Mouse (Mus musculus) embryo, embryonic 10.5 days (tissue): ENCODE measurements around the gene 9230104L09Rik.

Experiments used
- DNase-seq: peaks from one replicate; pipeline ENCODE4 v3.0.0-alpha.2; 2015; ENCODE audit warnings: low spot score

Gene 9230104L09Rik

DNA sequence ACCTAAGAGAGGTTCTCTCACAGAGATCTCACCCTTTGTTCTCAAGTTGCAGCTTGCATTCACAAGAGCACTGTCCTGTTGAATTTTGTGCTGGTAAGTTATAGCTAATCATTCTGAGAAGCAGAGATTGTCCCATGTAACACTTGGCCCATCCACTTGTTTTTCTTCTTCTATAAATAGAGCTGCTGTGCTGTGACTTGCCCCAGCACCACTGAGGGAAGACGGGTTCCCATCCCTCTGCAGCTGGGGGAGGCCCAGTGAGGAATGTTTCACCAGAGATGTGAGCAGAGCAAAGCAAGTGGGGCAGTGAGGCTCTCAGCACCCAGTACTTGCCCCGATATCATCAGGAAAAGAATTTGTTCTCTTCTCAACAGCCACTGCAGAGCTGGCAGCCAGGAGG is at the start of gene 9230104L09Rik:
Gene 9230104L09Rik (minus strand): TSS at position 73 of the 400 bp plus-strand sequence.
- no peak for DNase-seq

DNA sequence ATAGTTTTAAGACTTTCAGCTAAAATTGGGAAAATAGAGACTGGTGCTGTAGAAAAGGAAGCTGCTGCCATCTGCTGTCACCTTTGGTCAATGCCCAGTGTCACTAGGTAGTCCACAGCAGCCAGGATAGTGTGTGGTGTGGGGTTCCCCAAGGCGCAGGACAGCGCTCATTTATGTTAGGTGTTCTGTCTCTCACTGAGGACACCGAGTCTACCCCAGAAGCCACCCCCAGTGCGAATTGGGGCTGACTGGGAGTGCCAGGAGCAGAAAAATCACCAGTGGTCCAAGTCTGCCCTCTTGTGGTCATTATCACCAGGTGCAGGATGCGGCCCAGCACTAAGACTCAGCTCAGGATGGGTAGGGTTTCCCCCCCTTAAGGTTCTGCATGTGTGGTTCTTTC is 37.4 kb upstream of the 9230104L09Rik start:
- DNase-seq, result peak; percentile 73

DNA sequence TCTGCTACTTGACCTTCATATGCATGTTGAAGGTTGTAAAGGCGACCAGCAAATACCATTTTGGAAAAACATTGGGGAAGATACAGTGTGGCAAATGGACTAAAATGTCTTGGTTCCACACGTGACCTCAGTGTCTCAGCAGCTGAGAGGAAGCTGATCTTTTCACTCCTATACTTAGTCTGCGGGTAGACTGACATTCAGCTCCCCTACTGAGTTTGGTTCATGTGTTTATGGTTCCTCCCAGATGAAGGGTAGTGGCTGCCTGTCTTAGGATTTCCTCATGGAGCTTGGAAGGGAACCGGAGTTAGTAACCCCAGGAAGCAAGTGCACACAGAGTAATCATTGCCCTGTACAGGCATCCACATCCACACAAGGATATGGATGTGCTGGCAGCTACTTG is 35.5 kb upstream of the 9230104L09Rik start:
- DNase-seq, result no peak

DNA sequence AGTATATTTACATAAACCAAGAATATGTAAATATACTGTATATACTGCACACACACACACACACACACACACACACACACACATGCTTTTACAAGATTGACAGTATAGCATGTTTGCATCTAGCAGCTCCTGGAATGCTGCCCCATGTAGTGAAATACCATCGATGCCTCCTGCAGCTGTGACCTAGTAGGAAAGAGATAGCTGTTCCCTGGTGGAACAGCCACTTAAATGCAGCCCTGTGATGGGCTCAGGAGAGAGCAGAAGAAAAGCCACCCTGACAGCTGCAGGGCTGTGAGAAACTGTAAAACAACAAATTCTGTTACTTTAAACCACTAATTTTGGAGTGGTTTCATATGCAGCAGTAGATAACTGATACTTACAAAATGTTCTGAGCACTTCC is 31.4 kb upstream of the 9230104L09Rik start:
- DNase-seq, result no peak

DNA sequence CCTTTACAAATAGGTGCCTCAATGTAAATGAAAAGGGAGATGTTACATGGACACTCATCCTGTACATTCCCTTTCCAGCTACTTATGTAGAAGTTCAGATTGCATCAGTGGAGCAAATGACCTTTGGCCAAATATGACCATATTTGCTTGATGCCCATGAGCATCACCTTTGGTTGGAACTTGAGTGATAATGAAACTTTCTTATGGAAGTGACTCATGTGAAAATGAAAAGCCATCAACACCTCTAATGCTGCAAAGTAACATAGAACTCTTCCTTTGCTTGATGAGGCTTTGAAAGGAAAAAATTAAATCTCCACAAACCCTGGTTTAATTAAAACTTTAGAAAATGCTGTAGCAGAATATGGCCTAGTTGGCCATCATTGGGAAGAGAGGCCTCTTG is 28.3 kb upstream of the 9230104L09Rik start:
- no peak for DNase-seq

DNA sequence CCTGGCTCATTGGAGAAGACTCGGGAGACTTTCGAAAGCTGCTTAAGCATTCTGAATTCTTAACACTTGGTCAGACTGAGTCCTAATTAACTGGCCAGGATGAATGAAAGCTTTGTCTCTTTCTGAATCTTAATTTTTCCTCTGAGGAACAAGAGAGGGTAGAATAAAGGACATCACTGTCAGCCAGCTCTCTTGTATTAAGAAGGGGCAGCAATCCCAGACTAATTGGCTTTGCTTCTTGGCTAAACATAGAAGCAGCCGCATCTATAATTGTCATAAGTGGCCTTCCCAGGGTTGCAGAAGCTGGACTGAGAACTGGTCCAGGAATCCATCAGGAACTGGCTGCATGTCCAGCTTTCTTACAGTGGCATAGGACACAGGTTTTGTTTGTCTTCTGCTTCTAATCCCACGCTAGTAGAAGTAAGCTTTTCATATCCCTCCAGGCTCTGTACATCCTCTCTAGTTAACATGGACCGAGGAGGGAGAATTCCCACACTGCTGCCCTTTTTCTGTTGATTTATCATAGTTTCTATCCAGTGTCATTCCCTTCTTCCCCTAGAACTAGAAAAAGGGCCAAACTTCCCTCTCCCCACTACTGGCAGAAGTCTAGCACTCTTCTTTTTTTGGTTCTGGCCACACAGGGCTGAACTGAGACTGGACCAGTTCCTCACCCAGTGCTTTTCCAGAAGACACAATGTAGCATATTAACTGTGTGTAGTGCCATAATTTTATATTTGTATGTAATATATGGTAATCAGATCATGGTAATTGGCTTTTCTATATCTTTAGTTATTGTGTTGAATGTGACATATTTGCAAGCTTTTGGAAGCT is 25.4 kb upstream of the 9230104L09Rik start:
- peak; percentile 50 for DNase-seq

DNA sequence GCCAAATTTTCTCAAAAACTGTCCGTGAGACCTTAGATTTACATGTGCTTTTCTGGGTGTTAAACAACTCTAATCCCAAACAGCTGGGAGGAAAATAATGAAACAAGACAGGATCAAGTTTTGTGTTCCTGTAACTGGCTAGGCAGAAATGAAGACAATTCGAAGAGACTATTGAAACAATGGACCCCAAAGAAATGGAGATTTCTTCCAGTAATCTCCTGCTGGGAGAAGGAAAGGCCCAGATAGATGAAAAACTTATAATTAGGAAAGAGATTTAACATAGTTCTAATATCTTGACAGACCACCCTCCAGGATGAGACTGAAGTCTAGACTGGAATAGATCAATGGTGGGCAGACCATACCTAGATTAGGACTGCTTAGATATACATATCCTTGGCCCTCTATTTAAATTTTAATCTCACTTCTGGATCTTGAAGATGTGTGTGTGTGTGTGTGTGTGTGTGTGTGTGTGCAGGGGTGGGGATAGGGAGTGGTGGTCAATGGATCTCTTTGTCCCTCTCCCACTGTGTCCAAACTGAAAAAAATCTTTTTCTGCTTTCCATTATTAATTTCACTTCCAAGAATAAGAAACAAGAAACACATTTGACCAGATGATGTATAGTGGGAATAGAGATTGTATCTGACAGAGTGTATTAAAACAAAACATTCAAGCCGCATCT is 24.6 kb upstream of the 9230104L09Rik start:
- DNase-seq, result no peak

DNA sequence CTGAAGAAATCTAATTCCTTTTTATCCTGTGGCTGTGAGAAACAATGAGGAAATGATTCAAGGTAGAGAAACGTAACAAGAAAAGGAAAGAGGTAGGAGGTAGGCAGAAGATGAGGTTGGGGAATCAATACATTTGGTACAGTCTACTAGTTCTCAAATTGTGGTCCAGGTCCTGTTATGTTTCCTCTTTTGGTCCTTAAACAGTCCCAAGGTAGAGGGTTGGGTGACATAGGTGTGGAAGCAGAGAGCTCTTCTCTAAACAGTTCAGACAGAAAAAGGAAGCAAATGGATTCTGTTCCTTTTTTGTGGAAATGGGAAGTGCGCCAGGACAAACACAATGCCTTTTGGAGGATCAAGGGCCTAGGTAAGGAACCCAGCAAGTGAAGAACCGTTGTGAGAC is 24.0 kb upstream of the 9230104L09Rik start:
- DNase-seq, result no peak

DNA sequence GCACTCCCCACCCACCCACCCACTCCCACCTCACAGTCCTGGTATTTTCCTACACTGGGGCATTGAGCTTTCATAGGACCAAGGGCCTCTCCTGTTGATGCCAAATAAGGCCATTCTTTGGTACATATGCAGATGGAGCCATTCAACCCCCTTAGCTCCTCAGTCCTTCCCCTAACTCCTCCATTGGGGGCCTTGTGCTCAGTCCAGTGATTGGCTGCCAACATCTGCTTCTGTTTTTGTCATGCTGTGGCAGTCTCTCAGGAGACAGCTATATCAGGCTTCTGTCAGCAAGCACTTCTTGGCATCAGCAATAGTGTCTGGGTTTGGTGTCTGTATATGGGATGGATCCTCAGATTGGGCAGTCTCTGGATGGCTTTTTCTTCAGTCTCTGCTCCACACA is 19.9 kb upstream of the 9230104L09Rik start:
- no peak for DNase-seq

DNA sequence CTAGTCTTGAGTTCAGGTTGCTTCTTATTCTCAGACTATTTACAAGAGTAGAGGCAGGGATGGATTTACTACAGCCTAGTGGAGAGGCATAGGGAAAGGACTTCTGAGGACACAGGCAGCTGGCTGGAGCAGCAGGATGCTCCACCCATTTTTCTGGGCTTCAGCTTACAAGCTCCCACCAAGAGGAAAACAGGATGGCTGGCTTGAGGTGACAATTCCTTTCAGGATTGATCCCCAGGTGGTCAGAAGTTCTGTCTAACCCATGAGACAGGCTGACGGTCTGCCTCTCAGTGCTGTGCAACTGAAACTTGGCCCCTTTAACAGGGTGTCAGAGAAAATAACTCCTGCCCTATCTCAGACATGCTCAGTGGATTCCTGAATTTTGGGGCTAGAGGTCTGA is 14.4 kb upstream of the 9230104L09Rik start:
- DNase-seq, result no peak

DNA sequence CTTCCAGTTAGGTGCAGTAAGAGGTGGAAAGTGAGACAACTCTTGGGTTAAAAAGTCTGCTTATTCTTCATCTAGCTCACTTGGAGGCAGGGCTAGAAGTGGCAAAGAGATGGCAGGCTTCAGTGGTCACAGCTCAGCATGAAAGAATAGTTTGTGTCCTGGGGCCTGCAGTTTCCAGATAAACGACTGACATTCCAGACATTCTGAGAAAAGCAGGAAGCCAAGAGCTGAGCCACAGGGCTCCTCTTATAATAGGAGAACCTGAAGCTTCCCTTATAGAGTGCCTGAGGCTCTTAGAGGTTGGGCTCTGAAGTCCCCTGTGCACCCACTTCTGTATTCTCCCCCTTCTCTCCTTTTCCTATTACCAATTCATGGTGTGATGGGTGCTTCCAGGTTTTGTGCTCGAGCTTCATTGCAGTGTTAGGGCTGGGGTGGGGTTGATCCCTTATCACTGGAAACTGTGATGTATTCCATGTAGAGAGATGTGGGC is 13.8 kb upstream of the 9230104L09Rik start:
- DNase-seq, result no peak

DNA sequence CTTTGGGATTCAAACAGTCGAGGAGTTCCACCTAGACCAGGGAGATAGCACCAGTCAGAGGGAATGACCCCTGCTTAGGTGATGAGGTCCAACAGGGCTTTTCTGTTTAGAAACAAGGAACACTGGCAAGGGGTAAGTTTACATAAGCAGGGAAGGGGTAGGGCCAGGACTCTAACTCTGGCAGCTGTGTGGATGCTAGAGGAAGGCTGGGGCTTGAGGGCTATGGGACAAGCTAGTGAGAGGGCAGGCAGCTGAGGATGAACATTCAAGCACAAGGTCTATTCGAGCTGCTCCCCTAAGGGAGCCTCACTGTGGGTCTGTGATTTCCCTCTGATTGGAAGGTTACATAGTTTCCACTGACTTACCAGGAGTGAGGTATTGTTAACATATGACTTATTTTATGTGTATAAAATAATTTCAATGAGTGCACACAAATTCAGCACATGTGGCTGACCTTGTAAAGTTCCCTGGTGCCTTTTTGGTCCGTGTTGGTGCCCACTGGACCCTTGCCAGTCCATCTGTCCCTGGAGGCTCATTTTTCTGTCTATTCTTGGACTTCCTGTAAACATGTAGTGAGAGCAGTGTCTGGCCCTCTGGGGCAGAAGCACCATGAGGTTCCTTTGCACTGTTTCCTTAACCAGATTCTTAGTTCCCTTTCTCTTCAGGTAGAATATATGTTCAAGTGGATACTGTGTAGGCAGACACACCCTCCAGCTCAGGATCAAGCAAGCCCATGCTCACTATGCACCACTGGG is 12.4 kb upstream of the 9230104L09Rik start:
- DNase-seq, result no peak

DNA sequence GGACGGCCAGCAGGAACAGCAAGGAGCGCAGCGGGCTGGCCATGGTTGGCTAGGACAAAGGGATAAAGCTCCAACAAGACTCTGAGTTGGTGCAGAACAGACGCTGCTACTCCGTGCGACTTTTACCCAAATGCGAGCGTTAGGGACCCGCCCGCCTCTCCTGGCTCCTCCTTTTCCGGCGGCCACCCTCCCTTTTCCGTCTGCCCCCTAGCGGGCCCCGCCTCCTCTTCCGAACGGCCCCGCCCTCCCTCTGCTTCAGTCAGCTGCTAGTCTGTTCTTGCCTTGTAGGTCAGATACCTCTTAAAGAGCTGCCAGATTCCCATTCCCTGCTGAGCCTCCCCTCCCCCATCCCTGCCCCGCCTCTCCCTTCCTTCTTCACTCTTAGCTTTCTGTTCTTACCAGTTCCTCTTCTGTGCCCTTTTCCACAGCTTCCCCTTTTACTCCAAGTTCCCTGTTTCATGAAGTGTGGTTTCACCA is 10.5 kb upstream of the 9230104L09Rik start, which contains the start of gene Cst3:
Gene Cst3 (minus strand): TSS at position 358 of the 477 bp plus-strand sequence.
- DNase-seq, result peak; percentile 92

DNA sequence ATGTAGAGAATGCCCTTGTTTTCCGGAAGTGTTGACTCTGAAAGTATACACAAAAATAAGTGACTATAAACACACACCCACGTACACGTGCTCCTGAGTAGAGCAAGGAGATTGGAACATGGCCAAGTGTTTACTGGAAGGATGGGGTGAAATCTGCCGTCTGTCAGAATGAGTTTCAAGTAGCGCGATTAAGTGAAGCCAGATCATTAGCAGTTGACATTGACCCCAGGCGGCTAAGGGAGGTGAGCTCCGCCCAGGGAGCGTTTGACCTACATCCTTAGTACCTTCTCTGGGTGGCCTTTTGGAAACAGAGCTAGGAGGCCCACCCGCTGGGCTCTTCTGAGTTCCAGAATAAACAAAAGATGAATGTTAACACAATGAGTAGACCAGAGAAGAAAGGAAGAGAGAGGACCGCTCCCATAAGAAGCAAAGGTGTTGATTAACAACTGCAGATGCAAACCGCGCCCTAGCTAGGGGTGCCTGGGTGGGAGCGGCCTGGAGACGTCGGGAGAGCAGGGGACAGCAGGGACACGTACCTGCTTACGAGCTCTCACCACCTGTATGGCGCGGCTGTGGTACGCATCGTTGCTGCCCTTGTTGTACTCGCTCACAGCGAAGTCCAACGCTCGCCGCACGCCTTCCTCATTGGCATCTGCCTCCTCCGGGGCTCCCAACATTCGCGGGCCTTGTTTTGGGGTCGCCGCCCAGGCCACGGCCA is 9.9 kb upstream of the 9230104L09Rik start:
- DNase-seq, result peak; percentile 55

DNA sequence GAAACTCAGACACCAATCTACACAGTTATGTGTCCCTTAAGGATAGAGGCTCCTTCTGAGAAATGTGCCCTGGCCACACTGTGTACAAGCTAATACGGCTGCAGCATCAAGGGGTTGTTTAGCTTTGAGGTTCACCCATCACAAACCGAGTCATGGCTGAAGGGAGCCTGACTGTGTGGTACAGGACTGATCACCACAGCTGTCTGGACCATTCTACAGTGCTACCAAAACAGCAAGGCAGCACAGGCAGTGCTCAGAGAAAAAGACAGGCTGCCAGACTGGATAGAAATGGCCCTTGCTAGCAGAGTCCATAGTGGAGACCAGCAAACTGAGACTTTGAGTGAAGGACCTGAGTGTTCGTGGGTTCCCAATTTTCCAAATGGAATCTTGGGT is 9.4 kb upstream of the 9230104L09Rik start:
- DNase-seq, result no peak

DNA sequence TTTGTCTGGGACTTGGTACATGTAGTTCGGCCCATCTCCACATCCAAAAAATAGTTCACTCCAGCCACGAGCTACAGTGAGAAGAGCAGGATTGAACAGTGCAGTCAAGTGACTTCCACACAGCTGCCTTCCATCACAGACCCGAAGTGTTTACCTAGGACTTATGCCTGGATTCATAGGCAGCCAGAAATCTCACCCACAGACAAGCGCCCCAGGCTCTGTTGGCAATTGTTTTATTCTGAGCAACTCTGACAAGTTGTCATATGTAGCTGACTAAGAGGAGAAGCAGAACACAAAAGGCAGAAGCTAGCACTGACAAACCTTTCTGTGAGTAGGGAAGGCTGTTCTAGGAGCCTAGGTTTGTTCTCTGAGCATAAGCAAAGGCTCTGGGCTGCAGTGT is 8.0 kb upstream of the 9230104L09Rik start:
- DNase-seq, result no peak

DNA sequence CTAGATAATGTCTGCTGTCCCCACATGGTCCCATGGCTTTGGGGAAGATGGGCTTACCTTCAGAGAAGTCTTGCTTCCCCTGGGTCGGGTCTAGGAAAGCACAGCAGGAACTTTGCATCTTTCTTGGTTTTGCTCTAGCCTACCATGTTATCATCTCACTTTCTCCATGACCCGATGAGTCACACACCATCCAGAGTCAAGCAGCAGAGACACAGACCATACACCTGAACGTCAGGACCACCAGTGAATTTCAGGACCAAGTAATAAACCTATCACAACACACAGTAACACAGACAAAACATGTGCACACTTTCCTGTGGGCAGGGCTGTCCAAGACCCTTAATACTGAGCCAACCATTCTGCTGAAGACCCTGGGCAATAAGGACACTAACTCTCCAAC is 5.7 kb upstream of the 9230104L09Rik start:
- no peak for DNase-seq

DNA sequence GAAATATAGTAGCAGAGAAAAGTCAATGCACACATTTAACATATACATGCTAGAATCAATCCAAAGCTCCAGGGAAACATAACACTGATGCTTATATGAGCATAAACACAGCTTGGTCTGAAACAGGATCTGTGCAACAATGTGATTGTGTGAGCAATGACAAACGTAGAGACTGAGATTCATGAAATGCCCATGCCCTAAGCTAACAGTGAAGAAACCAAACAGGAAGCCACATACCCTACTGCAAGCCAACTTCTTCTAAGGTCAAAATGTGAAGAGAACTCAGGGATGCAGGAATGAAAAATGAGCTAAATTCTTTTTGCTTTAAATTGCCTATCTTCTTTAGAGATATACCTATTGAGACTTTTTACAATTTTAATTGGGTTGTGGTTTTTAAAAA is 4.1 kb upstream of the 9230104L09Rik start:
- no peak for DNase-seq

DNA sequence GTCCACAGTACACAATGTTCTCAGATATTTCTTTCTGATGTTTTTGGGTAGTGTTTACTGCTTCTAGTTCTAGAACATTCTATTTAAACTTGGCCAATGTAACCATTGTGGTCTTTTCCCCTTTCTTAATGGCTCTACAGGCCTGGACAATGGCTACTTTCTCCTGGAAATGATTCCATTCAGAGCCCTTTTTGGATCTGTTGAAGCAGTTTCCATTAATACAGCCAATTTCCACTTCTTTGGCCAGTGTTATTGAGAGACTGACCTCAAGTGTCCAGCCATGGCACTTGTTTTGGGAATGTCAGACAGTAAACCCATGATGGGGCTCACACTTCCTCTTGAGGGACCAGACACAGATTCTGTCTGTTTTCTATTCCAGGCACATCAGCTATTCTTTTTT is 3.1 kb downstream of the 9230104L09Rik start:
- DNase-seq, result no peak

DNA sequence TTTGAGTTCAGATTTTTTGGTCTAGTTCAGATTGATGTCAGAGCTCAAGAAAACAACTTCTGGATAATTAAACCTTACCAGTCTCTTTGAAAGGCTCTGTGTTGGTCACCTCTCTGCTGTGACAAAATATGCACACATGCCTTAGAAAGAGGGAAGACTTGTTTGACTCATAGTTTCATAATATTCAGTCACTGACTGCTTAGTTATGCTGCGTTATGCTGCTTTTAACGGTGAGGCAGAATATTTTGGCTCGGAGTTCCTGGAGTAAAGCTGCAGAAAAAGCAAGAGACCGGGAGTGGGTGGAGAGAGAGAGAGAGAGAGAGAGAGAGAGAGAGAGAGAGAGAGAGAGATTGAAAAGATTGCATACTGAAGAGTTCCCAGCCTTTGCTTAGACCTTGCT is 3.8 kb downstream of the 9230104L09Rik start:
- no peak for DNase-seq

DNA sequence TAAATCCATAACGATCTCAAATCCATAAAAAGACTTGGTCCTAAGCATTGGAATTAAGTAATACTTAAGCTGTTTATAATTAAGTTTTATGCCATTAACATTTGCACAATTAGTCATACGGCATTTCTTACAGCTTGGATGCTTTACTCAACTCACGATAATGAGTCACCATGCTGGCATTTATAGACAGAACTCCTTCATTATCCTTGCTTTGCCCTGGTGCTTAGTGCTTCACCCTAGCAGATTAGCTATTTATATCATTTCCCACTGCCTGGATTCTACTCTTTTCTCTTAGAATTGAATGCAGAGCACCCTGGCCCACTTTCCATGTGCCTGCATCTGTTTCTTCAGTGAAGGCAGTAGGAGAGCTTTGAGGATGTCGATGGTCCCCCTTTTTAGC is 7.3 kb downstream of the 9230104L09Rik start:
- DNase-seq, result no peak
